Mouse (Mus musculus): ENCODE measurements around the gene Cops2.

Cops2 gene

DNA sequence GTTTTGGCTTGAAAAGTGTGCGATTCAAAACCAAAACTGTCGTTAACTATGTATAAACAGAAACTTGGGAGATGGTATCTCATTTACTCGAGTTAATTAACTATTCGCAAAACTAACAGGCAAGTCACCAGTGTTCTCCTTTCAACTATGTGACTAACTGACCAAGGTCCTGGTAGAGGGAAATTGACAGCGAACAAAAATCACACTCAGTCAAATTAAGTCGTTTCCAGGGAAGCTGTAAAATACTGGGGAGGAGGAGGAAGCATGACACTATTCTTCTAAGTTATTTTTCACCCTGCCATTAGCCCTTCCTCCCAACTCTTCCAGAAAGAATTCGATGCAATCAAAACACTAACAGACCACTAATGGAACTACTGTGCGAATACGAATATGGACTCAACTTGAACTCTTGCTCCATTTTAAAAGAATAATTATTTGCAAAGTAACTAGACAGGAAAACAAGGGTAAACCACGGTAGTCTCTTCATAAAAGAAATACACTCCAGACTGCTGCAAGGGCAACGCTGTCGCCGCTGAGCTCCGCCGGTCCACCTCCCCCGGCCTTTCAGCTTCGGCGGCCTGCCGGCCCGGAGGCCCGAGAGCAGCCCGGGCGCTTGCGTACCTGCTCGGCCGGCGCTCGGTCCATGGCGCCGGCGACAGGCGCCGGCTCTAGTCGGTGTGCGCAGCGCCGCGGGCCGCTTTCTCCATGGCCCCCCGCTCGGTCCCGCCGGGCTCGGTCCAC is 76.8 kb downstream of the Cops2 start:
- no peak for DNase-seq (ENCODE audit: low spot score in 2 of 2)

- no peak for DNase-seq (ENCODE audit: low spot score in 2 of 2)
Measured at GRCm38 (mm10) chr2:125781006-125781405, 77.9 kb downstream of the Cops2 start.

Measured in frontal cortex, postnatal 10 days (tissue).